Mouse (Mus musculus): ENCODE measurements at regions not wholly inside any gene's neighbourhood (a gene's known extent, or its start where the extent isn't known, plus 50 kb on each side); places are given as distances from the start of the nearest gene placed in this dataset.

DNA sequence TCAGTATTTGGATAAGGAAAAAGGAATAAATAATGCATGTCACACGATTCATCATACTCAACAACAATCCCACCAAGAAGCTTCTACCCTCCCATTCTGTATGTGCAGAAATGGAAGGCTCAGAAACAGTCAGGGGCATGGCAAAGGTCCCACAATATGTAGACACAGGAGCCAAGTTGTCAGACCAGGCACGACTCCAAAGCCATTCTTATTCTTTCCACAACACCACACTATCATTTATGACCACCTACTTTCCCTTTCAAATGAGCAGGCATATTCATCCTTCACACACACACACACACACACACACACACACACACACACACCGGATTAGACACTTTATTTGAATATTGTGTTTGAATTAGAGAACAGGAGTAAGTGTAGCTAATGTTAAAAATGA, 232.0 kb downstream of the Rab28 start:
- H3K9me3 ChIP-seq (replicated peaks) = no peaks in the 10 kb centered on the region
- no peaks in the 10 kb centered on the region for H3K36me3 ChIP-seq
- H3K4me1 ChIP-seq = no peaks in the 10 kb centered on the region
- no peak overlapping the region for H3K27ac ChIP-seq
- no peaks in the 10 kb centered on the region for H3K27me3 ChIP-seq (ENCODE audit: low read depth, poor library complexity, severe bottlenecking)
- DNase-seq (ENCODE audit: low spot score) = no peak
- WGBS = 86% methylated on average over 3 of the region's 3 CpGs
- no peak overlapping the region for H3K4me3 ChIP-seq

DNA sequence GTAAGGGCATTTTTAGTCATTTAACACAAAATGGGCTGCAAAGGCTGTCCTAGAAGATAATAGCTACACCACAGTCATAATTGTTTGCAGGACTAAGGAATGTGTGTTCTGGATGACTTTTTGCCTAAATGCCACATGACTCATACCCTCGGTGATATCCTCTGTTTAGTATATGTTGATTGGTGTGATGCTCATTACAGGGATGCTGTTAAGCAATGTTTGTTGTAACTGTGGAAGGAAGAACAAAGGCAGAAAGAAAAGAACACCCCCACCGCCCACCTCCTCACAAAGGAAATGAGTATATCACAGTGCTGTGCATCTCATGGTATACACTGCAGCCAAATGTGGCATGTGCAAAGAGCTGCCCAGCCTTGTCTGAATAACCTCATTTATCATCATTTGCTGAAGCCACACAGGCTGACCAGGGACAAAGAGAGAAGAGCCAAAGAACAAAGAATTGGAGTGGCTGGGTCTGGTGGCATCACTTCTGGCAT, 262.4 kb downstream of the Rab28 start:
- H3K27me3 ChIP-seq (ENCODE audit: low read depth, poor library complexity, severe bottlenecking) = no peaks in the 10 kb centered on the region
- DNase-seq (ENCODE audit: low spot score) = no peak
- H3K36me3 ChIP-seq = no peaks in the 10 kb centered on the region
- H3K27ac ChIP-seq = no peak overlapping the region
- H3K9me3 ChIP-seq (replicated peaks) = no peaks in the 10 kb centered on the region
- no peak overlapping the region for H3K4me3 ChIP-seq
- peaks cover 5% of the 10 kb centered on the region; the same call in 1 of the 2 replicates for H3K4me1 ChIP-seq
- WGBS = 65% methylated on average over 2 of the region's 2 CpGs

DNA sequence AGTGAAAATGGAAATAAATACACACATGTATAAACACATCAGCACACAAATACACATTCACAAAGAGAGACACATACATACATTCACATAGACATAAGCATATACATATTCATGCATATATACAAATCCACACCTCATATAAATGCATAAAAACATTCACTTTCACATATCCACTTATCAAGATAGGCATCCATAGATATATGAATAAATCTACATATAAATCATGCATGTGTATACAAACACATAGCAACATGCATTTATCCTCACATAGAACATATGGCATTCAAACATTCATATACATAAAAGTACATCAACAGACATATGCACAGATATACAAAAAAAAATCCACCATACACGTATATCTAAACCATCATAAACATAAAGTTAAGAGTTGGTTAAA, 266.9 kb downstream of the Rab28 start:
- peaks cover 5% of the 10 kb centered on the region; the same call in 1 of the 2 replicates for H3K4me1 ChIP-seq
- no peaks in the 10 kb centered on the region for H3K9me3 ChIP-seq (replicated peaks)
- 87% methylated on average over 1 of the region's 1 CpGs for WGBS
- no peak overlapping the region for H3K4me3 ChIP-seq
- no peak overlapping the region for H3K27ac ChIP-seq
- H3K36me3 ChIP-seq = no peaks in the 10 kb centered on the region
- no peak for DNase-seq (ENCODE audit: low spot score)
- H3K27me3 ChIP-seq (ENCODE audit: low read depth, poor library complexity, severe bottlenecking) = no peaks in the 10 kb centered on the region

DNA sequence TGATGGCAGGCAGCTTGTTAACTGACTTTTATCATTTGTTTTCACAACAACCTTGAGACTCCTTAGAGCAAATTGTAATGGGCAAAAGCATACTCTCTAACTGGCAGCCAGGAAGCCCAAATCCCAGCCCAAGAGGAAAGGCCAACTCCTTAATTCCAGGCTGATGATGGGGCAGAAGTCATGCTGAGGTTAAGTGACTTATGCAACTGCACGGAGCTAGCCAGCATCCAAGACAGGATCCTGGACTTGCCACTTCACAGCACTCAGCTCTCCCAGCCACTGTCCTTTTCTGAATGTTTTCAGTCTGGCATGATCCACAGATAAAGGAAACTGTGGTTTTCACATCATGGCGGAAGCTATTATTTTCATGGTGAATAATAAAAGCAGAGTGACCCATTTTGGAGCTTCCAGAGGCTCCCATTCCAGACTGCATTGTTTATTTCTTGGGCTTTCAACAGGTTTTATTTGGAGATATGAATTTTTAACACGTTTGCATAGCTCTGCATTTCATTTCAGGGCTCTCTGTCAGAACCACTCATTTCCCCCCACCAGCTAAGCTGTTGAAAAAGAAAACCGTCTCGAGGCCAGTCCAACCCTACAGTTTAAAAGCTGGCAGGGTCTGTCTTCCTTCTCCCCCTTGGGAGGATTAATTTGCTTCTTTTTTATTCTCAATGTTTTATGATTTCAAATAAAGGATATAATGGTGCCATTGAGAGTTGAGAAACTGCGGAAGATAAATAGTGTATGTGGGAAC, 288.7 kb downstream of the Rab28 start:
- H3K27ac ChIP-seq = no peak overlapping the region
- 83% methylated on average over 6 of the region's 6 CpGs for WGBS
- no peaks in the 10 kb centered on the region for H3K36me3 ChIP-seq
- no peaks in the 10 kb centered on the region for H3K4me1 ChIP-seq
- DNase-seq (ENCODE audit: low spot score) = no peak
- no peaks in the 10 kb centered on the region for H3K27me3 ChIP-seq (ENCODE audit: low read depth, poor library complexity, severe bottlenecking)
- no peaks in the 10 kb centered on the region for H3K9me3 ChIP-seq (replicated peaks)
- no peak overlapping the region for H3K4me3 ChIP-seq

DNA sequence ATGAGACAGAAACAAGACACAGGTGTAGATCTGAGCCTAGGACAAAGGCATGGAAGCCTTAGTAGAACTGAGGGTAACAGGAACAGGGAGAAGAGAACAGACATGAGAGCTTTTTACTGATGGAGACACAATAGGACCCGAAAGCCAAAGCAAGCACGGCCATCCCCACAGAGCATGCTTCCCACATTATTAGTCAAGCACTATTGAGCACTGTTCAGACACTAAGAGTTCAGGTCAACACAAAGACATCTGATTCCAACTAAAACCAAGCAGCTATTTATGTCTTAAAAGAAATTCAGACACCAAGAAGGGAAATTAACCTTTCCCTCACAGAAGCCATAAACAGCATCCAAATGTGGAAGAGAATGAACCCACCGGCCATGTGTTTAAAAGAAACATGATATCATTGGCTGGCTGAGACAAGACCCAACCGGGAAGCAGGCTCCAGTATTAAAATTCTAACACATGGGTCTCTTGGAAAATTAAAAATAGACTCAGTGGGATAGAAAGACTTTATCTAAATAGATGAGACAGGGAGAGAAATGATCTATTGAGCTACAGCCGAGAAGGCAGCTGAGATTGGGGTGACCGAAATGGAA, 298.8 kb downstream of the Rab28 start:
- Histone ChIP-seq H3K27ac (no peak overlapping the region), H3K36me3 (no peaks in the 10 kb centered on the region), H3K4me1 (peaks cover 5% of the 10 kb centered on the region; the same call in 1 of the 2 replicates), H3K4me3 (no peak overlapping the region), H3K9me3 (replicated peaks) (no peaks in the 10 kb centered on the region), H3K27me3 (ENCODE audit: low read depth, poor library complexity, severe bottlenecking) (no peaks in the 10 kb centered on the region)
- WGBS = 82% methylated on average over 6 of the region's 6 CpGs
- no peak for DNase-seq (ENCODE audit: low spot score)

DNA sequence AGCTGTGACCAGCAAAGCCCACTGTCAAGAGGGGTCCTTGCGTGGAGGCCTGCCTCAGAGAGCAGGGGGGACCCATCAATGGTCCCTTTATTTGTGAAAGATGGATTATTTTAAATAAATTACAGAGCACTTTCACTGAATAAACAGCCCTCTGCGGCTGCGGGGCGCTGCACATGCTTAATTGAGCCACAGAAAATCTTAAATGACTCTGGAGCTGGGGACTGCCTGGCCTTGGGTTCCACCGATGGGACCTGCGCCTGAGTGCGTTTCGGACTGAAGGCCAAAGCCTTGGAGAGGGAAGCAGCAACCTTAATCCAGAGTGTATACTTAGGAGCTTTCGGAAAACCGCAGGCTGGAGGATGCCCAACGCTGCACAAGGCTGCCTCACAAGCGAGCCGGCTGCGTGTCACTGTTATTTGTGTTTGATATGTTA, 315.1 kb downstream of the Rab28 start:
- no peak for DNase-seq (ENCODE audit: low spot score)

DNA sequence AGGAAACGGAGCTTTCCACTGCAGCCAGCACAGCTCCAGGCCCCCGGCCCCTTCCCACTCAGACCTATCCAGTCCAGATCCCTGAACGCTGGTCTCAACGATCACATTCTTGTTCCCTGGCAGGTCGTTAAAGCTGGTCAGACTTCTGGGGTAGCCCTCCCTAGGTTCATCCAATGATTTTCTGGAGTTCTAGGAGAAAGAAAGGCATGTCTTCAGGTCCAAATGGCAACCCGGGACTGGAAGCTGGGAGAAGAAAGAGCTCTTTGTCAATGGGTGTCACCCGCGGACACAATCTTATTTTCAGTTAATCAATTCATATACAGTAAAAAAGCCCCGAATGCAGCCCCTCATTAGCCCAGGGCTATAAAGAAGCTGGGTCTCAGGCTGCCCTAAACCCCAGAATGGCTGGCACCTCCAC, 315.8 kb downstream of the Rab28 start:
- 51% methylated on average over 9 of the region's 9 CpGs for WGBS
- DNase-seq (ENCODE audit: low spot score) = no peak
- Histone ChIP-seq H3K4me3 (no peak overlapping the region), H3K27me3 (ENCODE audit: low read depth, poor library complexity, severe bottlenecking) (no peaks in the 10 kb centered on the region), H3K9me3 (replicated peaks) (no peaks in the 10 kb centered on the region), H3K4me1 (peaks cover 22% of the 10 kb centered on the region), H3K36me3 (no peaks in the 10 kb centered on the region), H3K27ac (peak overlapping the region; percentile 61)

More for the DNA sequence above, 315.1 kb downstream of the Rab28 start:
- Histone ChIP-seq H3K4me1 (peaks cover 22% of the 10 kb centered on the region), H3K9me3 (replicated peaks) (no peaks in the 10 kb centered on the region), H3K27me3 (ENCODE audit: low read depth, poor library complexity, severe bottlenecking) (no peaks in the 10 kb centered on the region), H3K4me3 (no peak overlapping the region), H3K36me3 (no peaks in the 10 kb centered on the region), H3K27ac (peak overlapping the region; percentile 61; the same call in 1 of the 2 replicates)
- WGBS = 88% methylated on average over 14 of the region's 14 CpGs

DNA sequence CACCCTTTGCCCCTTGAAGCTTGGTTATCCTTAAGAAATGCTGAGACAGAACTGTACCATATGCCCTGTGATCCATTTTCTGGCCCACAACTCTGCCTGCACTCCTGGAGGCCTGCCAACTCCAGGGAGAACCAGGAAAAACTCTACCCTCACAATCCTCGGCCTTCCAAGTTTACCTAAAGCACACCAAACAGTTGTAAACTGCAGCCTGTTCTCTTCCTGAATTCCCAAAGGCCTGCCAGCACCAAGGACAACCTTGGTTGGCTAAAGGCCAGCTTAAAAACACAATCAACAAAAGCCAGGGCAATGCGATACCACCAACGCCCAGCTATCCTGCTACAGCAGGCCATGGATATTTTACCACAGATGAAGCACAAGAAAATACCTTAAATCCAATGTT, 334.5 kb downstream of the Rab28 start:
- no peak overlapping the region for H3K27ac ChIP-seq
- H3K4me3 ChIP-seq = no peak overlapping the region
- peaks cover 10% of the 10 kb centered on the region for H3K4me1 ChIP-seq
- no peaks in the 10 kb centered on the region for H3K36me3 ChIP-seq
- 80% methylated on average over 3 of the region's 3 CpGs for WGBS
- no peaks in the 10 kb centered on the region for H3K27me3 ChIP-seq (ENCODE audit: low read depth, poor library complexity, severe bottlenecking)
- H3K9me3 ChIP-seq (replicated peaks) = no peaks in the 10 kb centered on the region
- DNase-seq (ENCODE audit: low spot score) = no peak

DNA sequence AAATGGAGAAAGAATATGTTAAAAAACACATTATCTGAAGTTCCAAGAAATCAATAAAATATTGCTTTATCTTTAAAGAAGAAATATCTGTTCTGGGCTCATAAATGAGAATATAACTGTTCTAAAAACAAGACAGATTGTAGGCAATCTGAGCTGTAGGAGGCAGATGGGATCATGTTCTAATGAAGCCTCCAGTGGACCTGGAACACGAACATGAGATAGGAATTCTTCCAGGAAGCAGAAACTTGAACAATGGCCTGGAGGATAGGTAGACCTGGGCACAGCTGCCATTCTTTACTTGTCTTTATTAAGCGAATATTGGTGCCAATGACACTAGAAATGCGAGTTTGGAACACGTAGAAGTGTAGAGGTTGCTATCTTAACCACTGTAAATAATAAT, 336.5 kb downstream of the Rab28 start:
- Histone ChIP-seq H3K9me3 (replicated peaks) (no peaks in the 10 kb centered on the region), H3K4me3 (no peak overlapping the region), H3K36me3 (no peaks in the 10 kb centered on the region), H3K27me3 (ENCODE audit: low read depth, poor library complexity, severe bottlenecking) (no peaks in the 10 kb centered on the region), H3K27ac (no peak overlapping the region), H3K4me1 (peaks cover 10% of the 10 kb centered on the region)
- WGBS = 88% methylated on average over 4 of the region's 4 CpGs
- no peak for DNase-seq (ENCODE audit: low spot score)

DNA sequence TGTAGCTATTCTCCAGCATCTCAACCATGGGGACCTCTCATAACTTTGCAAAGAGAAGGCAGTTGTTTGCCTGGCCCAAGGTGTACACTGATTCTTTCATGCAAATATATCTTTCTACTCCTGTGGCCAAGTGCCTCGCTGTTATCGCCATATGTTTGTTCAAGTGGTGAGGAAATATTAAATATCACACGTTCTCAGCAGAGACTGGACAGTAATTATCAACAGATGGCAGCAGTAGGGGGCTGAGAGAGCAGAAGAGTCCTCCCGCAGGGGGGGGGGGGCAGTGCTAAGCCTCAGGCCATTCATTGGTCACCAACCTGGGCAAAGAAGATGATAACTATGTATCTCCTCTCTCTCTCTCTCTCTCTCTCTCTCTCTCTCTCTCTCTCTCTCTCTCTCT, 337.6 kb downstream of the Rab28 start:
- 40% methylated on average over 4 of the region's 4 CpGs for WGBS
- H3K27ac ChIP-seq = peak overlapping the region; percentile 50; the same call in 1 of the 2 replicates
- H3K36me3 ChIP-seq = no peaks in the 10 kb centered on the region
- DNase-seq (ENCODE audit: low spot score) = no peak
- H3K4me3 ChIP-seq = no peak overlapping the region
- H3K4me1 ChIP-seq = peaks cover 10% of the 10 kb centered on the region
- no peaks in the 10 kb centered on the region for H3K9me3 ChIP-seq (replicated peaks)
- no peaks in the 10 kb centered on the region for H3K27me3 ChIP-seq (ENCODE audit: low read depth, poor library complexity, severe bottlenecking)

DNA sequence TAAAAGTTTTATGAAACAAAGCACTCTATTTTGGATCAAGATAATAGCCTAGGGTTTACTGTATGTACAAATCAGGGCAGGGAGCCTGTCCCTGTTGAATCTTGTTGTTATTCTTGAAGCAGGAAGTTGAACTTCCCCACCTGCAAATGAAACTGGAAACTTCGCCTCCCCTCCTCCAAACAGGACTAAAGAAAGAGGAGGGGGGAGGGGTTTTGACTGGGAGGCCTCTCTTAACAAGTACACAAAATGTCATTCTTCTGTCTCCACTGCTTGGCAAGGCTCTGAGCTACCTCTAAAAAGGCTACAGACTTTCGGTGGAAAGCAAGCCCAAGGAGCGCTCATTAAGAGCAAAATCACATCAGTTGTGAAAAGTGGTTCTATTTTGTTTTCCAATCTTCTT, 338.1 kb downstream of the Rab28 start:
- Histone ChIP-seq H3K4me3 (no peak overlapping the region), H3K27me3 (ENCODE audit: low read depth, poor library complexity, severe bottlenecking) (no peaks in the 10 kb centered on the region), H3K4me1 (peaks cover 10% of the 10 kb centered on the region), H3K9me3 (replicated peaks) (no peaks in the 10 kb centered on the region), H3K27ac (peak overlapping the region; percentile 50; the same call in 1 of the 2 replicates), H3K36me3 (no peaks in the 10 kb centered on the region)
- WGBS = 64% methylated on average over 3 of the region's 3 CpGs
- DNase-seq (ENCODE audit: low spot score) = no peak

DNA sequence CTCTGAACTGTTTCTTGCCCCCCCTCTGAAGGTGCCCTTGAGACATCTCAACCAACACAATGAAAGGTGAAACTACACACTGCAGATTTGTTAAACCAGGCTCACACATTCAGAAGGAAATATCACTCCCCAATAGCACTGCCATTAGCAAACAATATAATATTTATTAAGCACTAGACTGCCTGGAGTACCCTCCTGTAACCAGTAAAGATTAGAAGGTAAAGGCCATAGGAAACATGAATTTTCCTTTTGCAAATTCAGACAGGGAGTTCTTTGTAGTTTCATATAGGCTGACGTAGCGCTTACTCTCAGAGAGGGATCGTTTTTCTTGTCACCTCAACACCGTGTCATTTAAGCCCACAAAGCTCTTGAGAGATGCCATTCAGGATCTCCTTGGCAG, 342.1 kb downstream of the Rab28 start:
- H3K27me3 ChIP-seq (ENCODE audit: low read depth, poor library complexity, severe bottlenecking) = no peaks in the 10 kb centered on the region
- no peaks in the 10 kb centered on the region for H3K36me3 ChIP-seq
- no peak overlapping the region for H3K4me3 ChIP-seq
- WGBS = 86% methylated on average over 4 of the region's 4 CpGs
- peaks cover 10% of the 10 kb centered on the region for H3K4me1 ChIP-seq
- no peak overlapping the region for H3K27ac ChIP-seq
- H3K9me3 ChIP-seq (replicated peaks) = no peaks in the 10 kb centered on the region
- no peak for DNase-seq (ENCODE audit: low spot score)

DNA sequence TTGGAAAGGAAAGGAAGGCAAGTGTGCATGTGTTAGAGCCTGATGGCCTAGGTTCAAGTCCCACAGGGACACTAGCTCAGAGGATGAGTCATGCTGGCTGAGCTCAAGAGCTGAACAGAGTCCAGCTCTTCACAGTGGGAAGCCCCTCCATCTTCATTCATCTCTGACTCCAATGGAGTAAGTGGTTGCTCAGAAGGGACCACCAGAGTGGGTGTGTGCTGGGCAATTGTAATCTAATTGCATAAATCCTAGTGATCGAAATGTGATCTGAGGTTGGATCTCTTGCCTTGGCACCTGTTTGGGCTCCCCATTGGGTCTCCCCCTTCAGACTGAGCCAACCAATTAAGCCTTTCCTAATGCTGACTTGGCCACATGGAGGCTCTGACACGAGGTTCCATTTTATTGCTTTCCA, 359.5 kb downstream of the Rab28 start:
- no peak for DNase-seq (ENCODE audit: low spot score)
- Histone ChIP-seq H3K36me3 (no peaks in the 10 kb centered on the region), H3K9me3 (replicated peaks) (no peaks in the 10 kb centered on the region), H3K4me1 (no peaks in the 10 kb centered on the region), H3K4me3 (no peak overlapping the region), H3K27me3 (ENCODE audit: low read depth, poor library complexity, severe bottlenecking) (no peaks in the 10 kb centered on the region), H3K27ac (no peak overlapping the region)
- WGBS = 72% methylated on average over 2 of the region's 2 CpGs

All from limb, embryonic 10.5 days (tissue).